Mouse (Mus musculus) lung, adult 2 months (tissue): ENCODE measurements around the gene Nlrc3.

Experiments
- CTCF ChIP-seq: fragments of 200-500 bp; IDR thresholded peaks from 2 replicates; pipeline ENCODE4 v1.5.1; 2011; ENCODE audit warnings: mild to moderate bottlenecking, low read length, control low read depth; ENCODE audit not compliant: insufficient read depth
- POLR2A ChIP-seq: fragments of 200-500 bp; IDR thresholded peaks from 2 replicates; pipeline ENCODE4 v1.6.1; 2011; ENCODE audit warnings: low read depth, mild to moderate bottlenecking, control low read depth, low read length, borderline replicate concordance; ENCODE audit errors: extremely low read depth

- TF ChIP-seq POLR2A = no peak
- no peak for TF ChIP-seq CTCF
These were observed 6.8 kb upstream of the Nlrc3 start for GRCm38 (mm10) chr16:3983146-3983700.
